Mouse (Mus musculus) myocyte (in vitro differentiated cells): Measurements from ENCODE around the gene Atat1.
"Not testable (repeated sequence)": the region's sequence is repeated elsewhere in the genome, so short reads cannot be mapped to it uniquely, and the experiment has no call there.

Experiments
- CEBPB ChIP-seq: IDR thresholded peaks from 2 replicates; pipeline ENCODE4 v1.6.1; 2011; ENCODE audit warnings: mild to moderate bottlenecking, moderate library complexity; ENCODE audit not compliant: poor library complexity, insufficient read depth, severe bottlenecking
- MAX ChIP-seq: IDR thresholded peaks from one replicate; pipeline ENCODE4 v1.6.1; 2011; ENCODE audit warnings: low read depth, mild to moderate bottlenecking, control low read depth
- MYOD1 ChIP-seq, 3 experiments: IDR thresholded peaks; one replicate each; pipeline ENCODE4 v1.6.1; 2011; ENCODE audit warnings: control low read depth in 2 of 3, low read depth in 2 of 3, mild to moderate bottlenecking in 2 of 3, moderate library complexity in 1 of 3; ENCODE audit not compliant: insufficient read length in 2 of 3, control insufficient read depth in 1 of 3
- MYOG ChIP-seq, 3 experiments: IDR thresholded peaks; one replicate each; pipeline ENCODE4 v1.6.1; 2011; ENCODE audit warnings: control low read depth in 2 of 3, low read depth in 2 of 3, mild to moderate bottlenecking in 2 of 3; ENCODE audit not compliant: insufficient read length in 2 of 3, control insufficient read depth in 1 of 3, insufficient read depth in 1 of 3
- POLR2A ChIP-seq: IDR thresholded peaks from one replicate; pipeline ENCODE4 v1.6.1; 2011; ENCODE audit warnings: low read depth, mild to moderate bottlenecking, control low read depth, moderate library complexity; ENCODE audit not compliant: insufficient read length
- POLR2AphosphoS2 ChIP-seq: IDR thresholded peaks from one replicate; pipeline ENCODE4 v1.6.1; 2011; ENCODE audit warnings: low read depth, control low read depth; ENCODE audit not compliant: insufficient read length
- REST ChIP-seq: IDR thresholded peaks from one replicate; pipeline ENCODE4 v1.6.1; 2011; ENCODE audit warnings: mild to moderate bottlenecking, control low read depth, moderate library complexity; ENCODE audit not compliant: insufficient read depth, insufficient read length
- TCF12 ChIP-seq: IDR thresholded peaks from one replicate; pipeline ENCODE4 v1.6.1; 2011; ENCODE audit warnings: mild to moderate bottlenecking, control low read depth; ENCODE audit not compliant: poor library complexity, insufficient read depth, severe bottlenecking
- TCF3 ChIP-seq: IDR thresholded peaks from one replicate; pipeline ENCODE4 v1.6.1; 2011; ENCODE audit warnings: low read depth, control low read depth; ENCODE audit not compliant: insufficient read length
- USF1 ChIP-seq: IDR thresholded peaks from one replicate; pipeline ENCODE4 v1.6.1; 2011; ENCODE audit warnings: low read depth, mild to moderate bottlenecking, control low read depth, moderate library complexity

DNA sequence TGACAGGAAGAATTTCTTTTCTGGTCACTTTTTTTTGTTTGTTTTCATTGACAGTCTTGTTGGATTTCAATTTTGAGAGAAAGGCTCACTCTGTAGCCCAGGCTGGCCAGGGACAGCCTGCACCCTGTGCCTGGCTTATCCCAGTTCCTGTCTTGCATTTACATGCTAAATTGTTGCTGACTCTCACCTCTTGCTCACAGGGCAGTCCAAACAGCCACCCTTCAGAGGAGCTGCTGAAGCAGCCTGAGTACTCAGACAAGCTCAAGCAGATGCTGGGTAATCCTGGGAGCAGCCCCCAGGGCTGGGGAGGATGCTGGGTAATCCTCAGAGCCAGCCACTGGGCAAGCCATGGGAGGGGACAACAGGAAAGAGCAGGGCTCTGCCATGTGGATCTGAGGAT lies 41.1 kb upstream of the Atat1 start:
- not testable (repeated sequence) for TF ChIP-seq POLR2A; CEBPB; USF1; TCF3; MYOD1 (IDR thresholded peaks at IDR 0.05; ENCODE audit: control insufficient read depth in 1 of 3, insufficient read length in 2 of 3, low read depth in 2 of 3); REST; MAX; TCF12; MYOG (IDR thresholded peaks at IDR 0.05; ENCODE audit: control insufficient read depth in 1 of 3, insufficient read depth in 1 of 3, insufficient read length in 2 of 3, low read depth in 2 of 3); POLR2AphosphoS2
